Mouse (Mus musculus): ENCODE results near the gene Creb5.

- TF ChIP-seq GATA1 (IDR thresholded peaks at IDR 0.05; ENCODE audit: low read length), result no peak
- TF ChIP-seq TAL1 (IDR thresholded peaks at IDR 0.05; ENCODE audit: low read length), result no peak
Observed at GRCm38 (mm10) chr6:53506947-53507564, 220.0 kb downstream of the Creb5 start.

Measured in erythroblast, embryonic 14.5 days (primary cell).